Mouse (Mus musculus): Measurements from ENCODE around the gene Gm20388. TPM values are rescaled to one million over a fixed set of nuclear protein-coding genes. Genes with fewer than 3 reads are reported as not detected.

The Gm20388 gene
- total RNA-seq, 2 experiments from 2014 or later, result 18.6 TPM; not detected in 1

- intact Hi-C loops (cut with DNase I), result no loop called here
These were observed 2100.5 kb downstream of the Gm20388 start for GRCm38 (mm10) chr8:122011066-122011588.

GRCm38 (mm10) chr8:122014606-122015005 is 2104.0 kb downstream of the Gm20388 start:
- intact Hi-C loops (cut with DNase I), result no loop called here
- DNase-seq (ENCODE audit: low spot score in 2 of 2), result no peak

More at GRCm38 (mm10) chr8:122011066-122011588, 2100.5 kb downstream of the Gm20388 start:
- DNase-seq (ENCODE audit: low spot score in 2 of 2), result no peak

- intact Hi-C loops (cut with DNase I), result no loop called here
- DNase-seq (ENCODE audit: low spot score in 2 of 2), result peak in 1 of 2 experiments; percentile 82
These were observed 2107.6 kb downstream of the Gm20388 start for GRCm38 (mm10) chr8:122018046-122018831.

GRCm38 (mm10) chr8:122019162-122019561 is 2108.5 kb downstream of the Gm20388 start:
- intact Hi-C loops (cut with DNase I), result no loop called here

GRCm38 (mm10) chr8:122020050-122020771 is 2109.6 kb downstream of the Gm20388 start:
- intact Hi-C loops (cut with DNase I), result loop anchor here (5.0 kb wide), 1 partner anchor 67 kb away; no protein-coding TSS in a partner anchor
- peak in 1 of 2 experiments; percentile 56 for DNase-seq (ENCODE audit: low spot score in 2 of 2)

More at GRCm38 (mm10) chr8:122019162-122019561, 2108.5 kb downstream of the Gm20388 start:
- no peak for DNase-seq (ENCODE audit: low spot score in 2 of 2)

- intact Hi-C loops (cut with DNase I), result loop anchor here (5.0 kb wide), 1 partner anchor 66 kb away; no protein-coding TSS in a partner anchor
- no peak for DNase-seq (ENCODE audit: low spot score in 2 of 2)
These were observed 2111.1 kb downstream of the Gm20388 start for GRCm38 (mm10) chr8:122021725-122022124.

- intact Hi-C loops (cut with DNase I), result loop anchor here (5.0 kb wide), 1 partner anchor 65 kb away; no protein-coding TSS in a partner anchor
- no peak for DNase-seq (ENCODE audit: low spot score in 2 of 2)
These were observed 2111.6 kb downstream of the Gm20388 start for GRCm38 (mm10) chr8:122022274-122022673.

GRCm38 (mm10) chr8:122022705-122023104 is 2112.1 kb downstream of the Gm20388 start:
- no peak for DNase-seq (ENCODE audit: low spot score in 2 of 2)
- intact Hi-C loops (cut with DNase I), result loop anchor here (5.0 kb wide), 1 partner anchor 65 kb away; no protein-coding TSS in a partner anchor

GRCm38 (mm10) chr8:122025546-122025945 is 2114.9 kb downstream of the Gm20388 start:
- intact Hi-C loops (cut with DNase I), result no loop called here
- no peak for DNase-seq (ENCODE audit: low spot score in 2 of 2)

- intact Hi-C loops (cut with DNase I), result no loop called here
- DNase-seq (ENCODE audit: low spot score in 2 of 2), result no peak
These were observed 2117.5 kb downstream of the Gm20388 start for GRCm38 (mm10) chr8:122028116-122028515.

GRCm38 (mm10) chr8:122030965-122031364 is 2120.3 kb downstream of the Gm20388 start:
- no peak for DNase-seq (ENCODE audit: low spot score in 2 of 2)
- intact Hi-C loops (cut with DNase I), result no loop called here

GRCm38 (mm10) chr8:122032741-122033140 is 2122.1 kb downstream of the Gm20388 start:
- intact Hi-C loops (cut with DNase I), result no loop called here

GRCm38 (mm10) chr8:122035543-122035942 is 2124.9 kb downstream of the Gm20388 start:
- no peak for DNase-seq (ENCODE audit: low spot score in 2 of 2)
- intact Hi-C loops (cut with DNase I), result no loop called here

More at GRCm38 (mm10) chr8:122032741-122033140, 2122.1 kb downstream of the Gm20388 start:
- no peak for DNase-seq (ENCODE audit: low spot score in 2 of 2)

GRCm38 (mm10) chr8:122036325-122036724 is 2125.7 kb downstream of the Gm20388 start:
- no peak for DNase-seq (ENCODE audit: low spot score in 2 of 2)
- intact Hi-C loops (cut with DNase I), result no loop called here

- intact Hi-C loops (cut with DNase I), result no loop called here
- no peak for DNase-seq (ENCODE audit: low spot score in 2 of 2)
These were observed 2126.6 kb downstream of the Gm20388 start for GRCm38 (mm10) chr8:122037279-122037678.

- no peak for DNase-seq (ENCODE audit: low spot score in 2 of 2)
- intact Hi-C loops (cut with DNase I), result no loop called here
These were observed 2127.4 kb downstream of the Gm20388 start for GRCm38 (mm10) chr8:122038076-122038475.

- intact Hi-C loops (cut with DNase I), result no loop called here
- DNase-seq (ENCODE audit: low spot score in 2 of 2), result no peak
These were observed 2128.8 kb downstream of the Gm20388 start for GRCm38 (mm10) chr8:122039452-122039851.

- DNase-seq (ENCODE audit: low spot score in 2 of 2), result no peak
- intact Hi-C loops (cut with DNase I), result no loop called here
These were observed 2136.7 kb downstream of the Gm20388 start for GRCm38 (mm10) chr8:122047206-122047870.

GRCm38 (mm10) chr8:122049266-122049665 is 2138.6 kb downstream of the Gm20388 start:
- no peak for DNase-seq (ENCODE audit: low spot score in 2 of 2)
- intact Hi-C loops (cut with DNase I), result no loop called here

GRCm38 (mm10) chr8:122049923-122050322 is 2139.3 kb downstream of the Gm20388 start:
- intact Hi-C loops (cut with DNase I), result no loop called here
- DNase-seq (ENCODE audit: low spot score in 2 of 2), result no peak
